Mouse (Mus musculus): ENCODE measurements around the gene Ptgr1.

- no peak for TF ChIP-seq POLR2AphosphoS2 (IDR thresholded peaks at IDR 0.05; ENCODE audit: insufficient read length, low read depth)
- TF ChIP-seq MAX (IDR thresholded peaks at IDR 0.05; ENCODE audit: low read depth), result no peak
- no peak for TF ChIP-seq CEBPB (IDR thresholded peaks at IDR 0.05; ENCODE audit: insufficient read depth, poor library complexity, severe bottlenecking)
- no peak for TF ChIP-seq POLR2A (IDR thresholded peaks at IDR 0.05; ENCODE audit: insufficient read length, low read depth)
- TF ChIP-seq REST (IDR thresholded peaks at IDR 0.05; ENCODE audit: insufficient read depth, insufficient read length), result no peak
- TF ChIP-seq MYOG (IDR thresholded peaks at IDR 0.05; ENCODE audit: control insufficient read depth in 1 of 3, insufficient read depth in 1 of 3, insufficient read length in 2 of 3, low read depth in 2 of 3), result no peak
- TF ChIP-seq E2F4 (IDR thresholded peaks at IDR 0.05; ENCODE audit: insufficient read depth), result no peak
- TF ChIP-seq USF1 (IDR thresholded peaks at IDR 0.05; ENCODE audit: low read depth), result no peak
- TF ChIP-seq SRF (IDR thresholded peaks at IDR 0.05; ENCODE audit: control insufficient read depth, insufficient read length, low read depth), result no peak
Observed at GRCm38 (mm10) chr4:58999686-59000085, 12.8 kb upstream of the Ptgr1 start.

Measured in myocyte (in vitro differentiated cells).